Mouse (Mus musculus): Measurements from ENCODE around the gene Ly6g6d. TPM values are rescaled to one million over a fixed set of nuclear protein-coding genes. Genes with fewer than 3 reads are reported as not detected.

Ly6g6d gene
- total and polyA plus RNA-seq, 3 experiments, result 2.0 TPM; not detected in 2

- no peaks in the 10 kb centered on the region for H3K9me3 ChIP-seq (replicated peaks)
- no peak for TF ChIP-seq TAL1 (conservative IDR thresholded peaks at IDR 0.05; ENCODE audit: low read depth, low read length)
- no peak for TF ChIP-seq GATA2 (IDR thresholded peaks at IDR 0.05; ENCODE audit: borderline replicate concordance, low read depth, low read length)
- no peak for TF ChIP-seq POLR2AphosphoS5 (IDR thresholded peaks at IDR 0.05; ENCODE audit: insufficient replicate concordance, low read depth, low read length)
- TF ChIP-seq GATA1 (IDR thresholded peaks at IDR 0.05; ENCODE audit: borderline replicate concordance, low read length), result no peak
- TF ChIP-seq CTCF (IDR thresholded peaks at IDR 0.05; ENCODE audit: low read depth, low read length), result no peak
- H3K4me1 ChIP-seq (ENCODE audit: insufficient read depth, low read depth, low read length), result peaks cover 86% of the 10 kb centered on the region
- H3K4me3 ChIP-seq (ENCODE audit: low read depth, low read length), result no peak overlapping the region
- ATAC-seq (ENCODE audit: extremely low read depth, insufficient number of reproducible peaks, low FRiP score, poor library complexity, severe bottlenecking), result no peak
- peaks cover 87% of the 10 kb centered on the region for H3K36me3 ChIP-seq (replicated peaks)
- DNase-seq (ENCODE audit: low spot score), result no peak
- H3K27me3 ChIP-seq (ENCODE audit: insufficient read depth, low read length), result no peaks in the 10 kb centered on the region
These were observed 23.3 kb upstream of the Ly6g6d start for GRCm38 (mm10) chr17:35101161-35101560.

- no peak overlapping the region for H3K4me3 ChIP-seq (ENCODE audit: low read depth, low read length)
- H3K9me3 ChIP-seq (replicated peaks), result no peaks in the 10 kb centered on the region
- peaks cover 81% of the 10 kb centered on the region for H3K4me1 ChIP-seq (ENCODE audit: insufficient read depth, low read depth, low read length)
- H3K27me3 ChIP-seq (ENCODE audit: insufficient read depth, low read length), result no peaks in the 10 kb centered on the region
- TF ChIP-seq GATA2 (IDR thresholded peaks at IDR 0.05; ENCODE audit: borderline replicate concordance, low read depth, low read length) (no peak), POLR2AphosphoS5 (IDR thresholded peaks at IDR 0.05; ENCODE audit: insufficient replicate concordance, low read depth, low read length) (no peak), GATA1 (IDR thresholded peaks at IDR 0.05; ENCODE audit: borderline replicate concordance, low read length) (no peak), CTCF (IDR thresholded peaks at IDR 0.05; ENCODE audit: low read depth, low read length) (no peak), TAL1 (conservative IDR thresholded peaks at IDR 0.05; ENCODE audit: low read depth, low read length) (no peak)
- ATAC-seq (ENCODE audit: extremely low read depth, insufficient number of reproducible peaks, low FRiP score, poor library complexity, severe bottlenecking), result no peak
- DNase-seq (ENCODE audit: low spot score), result no peak
- peaks cover 96% of the 10 kb centered on the region for H3K36me3 ChIP-seq (replicated peaks)
These were observed 22.4 kb upstream of the Ly6g6d start for GRCm38 (mm10) chr17:35100196-35100765.

GRCm38 (mm10) chr17:35097164-35097655, 19.3 kb upstream of the Ly6g6d start:
- DNase-seq (ENCODE audit: low spot score), result no peak
- no peaks in the 10 kb centered on the region for H3K27me3 ChIP-seq (ENCODE audit: insufficient read depth, low read length)
- TF ChIP-seq GATA2 (IDR thresholded peaks at IDR 0.05; ENCODE audit: borderline replicate concordance, low read depth, low read length) (no peak), TAL1 (conservative IDR thresholded peaks at IDR 0.05; ENCODE audit: low read depth, low read length) (no peak), GATA1 (IDR thresholded peaks at IDR 0.05; ENCODE audit: borderline replicate concordance, low read length) (no peak), POLR2AphosphoS5 (IDR thresholded peaks at IDR 0.05; ENCODE audit: insufficient replicate concordance, low read depth, low read length) (no peak), CTCF (IDR thresholded peaks at IDR 0.05; ENCODE audit: low read depth, low read length) (no peak)
- H3K9me3 ChIP-seq (replicated peaks), result no peaks in the 10 kb centered on the region
- peaks cover 100% of the 10 kb centered on the region for H3K36me3 ChIP-seq (replicated peaks)
- no peak overlapping the region for H3K4me3 ChIP-seq (ENCODE audit: low read depth, low read length)
- peaks cover 76% of the 10 kb centered on the region for H3K4me1 ChIP-seq (ENCODE audit: insufficient read depth, low read depth, low read length)
- no peak for ATAC-seq (ENCODE audit: extremely low read depth, insufficient number of reproducible peaks, low FRiP score, poor library complexity, severe bottlenecking)

- TF ChIP-seq CTCF (IDR thresholded peaks at IDR 0.05; ENCODE audit: low read depth, low read length), result no peak
- no peak for TF ChIP-seq POLR2AphosphoS5 (IDR thresholded peaks at IDR 0.05; ENCODE audit: insufficient replicate concordance, low read depth, low read length)
- TF ChIP-seq GATA2 (IDR thresholded peaks at IDR 0.05; ENCODE audit: borderline replicate concordance, low read depth, low read length), result no peak
- no peak for TF ChIP-seq TAL1 (conservative IDR thresholded peaks at IDR 0.05; ENCODE audit: low read depth, low read length)
- TF ChIP-seq GATA1 (IDR thresholded peaks at IDR 0.05; ENCODE audit: borderline replicate concordance, low read length), result no peak
- ATAC-seq (ENCODE audit: extremely low read depth, insufficient number of reproducible peaks, low FRiP score, poor library complexity, severe bottlenecking) (no peak), DNase-seq (ENCODE audit: low spot score) (no peak)
- Histone ChIP-seq H3K27me3 (ENCODE audit: insufficient read depth, low read length) (no peaks in the 10 kb centered on the region), H3K36me3 (replicated peaks) (peaks cover 100% of the 10 kb centered on the region), H3K9me3 (replicated peaks) (no peaks in the 10 kb centered on the region), H3K4me1 (ENCODE audit: insufficient read depth, low read depth, low read length) (peaks cover 76% of the 10 kb centered on the region), H3K4me3 (ENCODE audit: low read depth, low read length) (no peak overlapping the region)
These were observed 18.7 kb upstream of the Ly6g6d start for GRCm38 (mm10) chr17:35096597-35096996.

- Histone ChIP-seq H3K4me3 (ENCODE audit: low read depth, low read length) (no peak overlapping the region), H3K27me3 (ENCODE audit: insufficient read depth, low read length) (no peaks in the 10 kb centered on the region), H3K4me1 (ENCODE audit: insufficient read depth, low read depth, low read length) (peaks cover 74% of the 10 kb centered on the region), H3K9me3 (replicated peaks) (no peaks in the 10 kb centered on the region), H3K36me3 (replicated peaks) (peaks cover 96% of the 10 kb centered on the region)
- TF ChIP-seq CTCF (IDR thresholded peaks at IDR 0.05; ENCODE audit: low read depth, low read length) (no peak), POLR2AphosphoS5 (IDR thresholded peaks at IDR 0.05; ENCODE audit: insufficient replicate concordance, low read depth, low read length) (no peak), GATA1 (IDR thresholded peaks at IDR 0.05; ENCODE audit: borderline replicate concordance, low read length) (no peak), GATA2 (IDR thresholded peaks at IDR 0.05; ENCODE audit: borderline replicate concordance, low read depth, low read length) (no peak), TAL1 (conservative IDR thresholded peaks at IDR 0.05; ENCODE audit: low read depth, low read length) (no peak)
- DNase-seq (ENCODE audit: low spot score) (no peak), ATAC-seq (ENCODE audit: extremely low read depth, insufficient number of reproducible peaks, low FRiP score, poor library complexity, severe bottlenecking) (no peak)
These were observed 16.9 kb upstream of the Ly6g6d start for GRCm38 (mm10) chr17:35094475-35095365.

All from G1E (cell line).